Mouse (Mus musculus) left cerebral cortex, adult 18-20 months (tissue): ENCODE measurements around the gene Slc5a5. TPM values are rescaled to one million over a fixed set of nuclear protein-coding genes. Genes with fewer than 3 reads are reported as not detected.

Source experiments
- DNase-seq, 2 experiments: peaks; one replicate each; pipeline ENCODE4 v3.0.0; 2021 to 2022; ENCODE audit warnings: low spot score in 2 of 2, mixed read lengths in 1 of 2
- microRNA-seq, 2 experiments: library from miRNA; unstranded; fragments of <30 nt; microRNA quantifications; one replicate each; pipeline ENCODE4 v1.2.0; 2021
- total RNA-seq, 2 experiments: library from RNA; stranded (reverse); gene quantifications; 2 replicates each; pipeline ENCODE4 v1.2.3; 2021

Gene Slc5a5
- total RNA-seq, 2 experiments from 2014 or later, result 12.8 to 13.0 TPM

DNA sequence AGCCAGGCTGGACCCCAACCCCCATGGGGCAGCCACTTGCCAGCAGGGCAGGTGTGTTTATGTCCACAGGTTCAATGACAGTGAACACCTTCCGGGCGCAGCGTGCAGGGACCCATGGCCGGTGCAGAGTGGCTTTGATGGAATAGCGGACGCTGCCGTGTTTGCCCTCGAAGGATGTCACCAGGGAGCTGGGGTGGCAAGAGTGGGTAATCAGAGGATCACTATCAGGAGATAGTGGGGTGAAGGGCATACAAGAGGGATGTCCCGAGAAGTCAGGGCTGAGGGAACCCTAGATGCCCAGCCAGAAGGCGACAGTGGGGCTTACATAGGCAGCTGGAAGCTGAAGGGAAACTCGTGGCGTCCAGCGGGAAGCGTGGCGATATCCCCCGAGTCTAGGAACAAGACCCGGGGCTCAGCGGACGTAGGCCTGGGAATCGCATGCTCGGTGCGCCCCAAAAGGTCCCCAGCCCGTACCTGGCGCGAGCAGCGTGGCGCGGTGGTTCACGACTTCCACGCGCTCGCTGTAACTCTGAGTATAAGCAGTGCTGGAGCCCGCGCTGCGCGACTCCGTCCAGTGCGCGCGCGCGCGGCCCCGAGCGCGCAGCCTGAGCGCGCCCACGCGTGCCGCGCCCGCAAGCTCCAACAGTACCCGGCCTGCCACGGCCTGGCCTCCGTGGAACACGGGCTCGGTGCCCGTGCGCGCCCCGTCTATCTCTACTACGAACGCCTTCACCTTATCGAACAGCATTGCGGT is 53.7 kb downstream of the Slc5a5 start:
- DNase-seq, result no peak

DNA sequence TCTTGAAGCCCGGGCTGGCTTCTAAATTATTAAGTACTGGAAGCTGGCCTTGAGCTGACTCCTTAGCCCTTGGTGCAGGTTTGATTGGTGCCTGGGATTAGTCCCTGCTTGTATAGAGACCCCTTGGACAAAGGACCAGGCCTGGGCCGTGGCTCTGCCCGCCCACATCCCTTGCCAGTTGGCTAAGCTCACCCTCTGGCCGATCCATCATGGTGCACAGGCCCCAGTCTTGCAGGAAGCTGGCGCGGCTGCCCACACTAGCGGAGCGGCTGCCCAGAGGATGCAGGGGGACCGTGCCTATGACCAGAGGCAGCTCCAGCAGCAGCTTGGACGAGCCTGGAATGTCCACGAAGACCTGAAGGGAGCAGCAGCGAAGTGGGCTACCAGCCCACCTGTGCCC is 55.9 kb downstream of the Slc5a5 start:
- no peak for DNase-seq

DNA sequence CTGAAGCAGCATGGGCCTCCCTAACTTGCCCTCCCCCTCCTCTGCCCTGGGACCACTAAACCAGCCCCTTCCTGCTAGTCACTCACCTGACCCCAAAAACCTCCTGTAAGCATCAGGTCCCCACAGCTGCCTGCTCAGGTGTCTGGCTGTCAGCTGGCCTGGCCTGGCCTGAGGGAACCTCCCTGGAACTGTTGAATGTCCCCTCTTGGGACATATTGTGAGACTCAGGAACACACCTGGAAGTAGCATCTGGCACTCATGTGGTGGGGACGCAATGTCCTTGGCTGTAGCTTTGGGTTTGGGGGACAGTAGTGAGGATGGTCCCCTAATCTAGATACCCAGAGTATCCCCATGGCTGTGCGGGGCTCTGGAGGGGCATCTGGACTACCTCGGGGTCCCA is 58.5 kb downstream of the Slc5a5 start:
- no peak for DNase-seq

DNA sequence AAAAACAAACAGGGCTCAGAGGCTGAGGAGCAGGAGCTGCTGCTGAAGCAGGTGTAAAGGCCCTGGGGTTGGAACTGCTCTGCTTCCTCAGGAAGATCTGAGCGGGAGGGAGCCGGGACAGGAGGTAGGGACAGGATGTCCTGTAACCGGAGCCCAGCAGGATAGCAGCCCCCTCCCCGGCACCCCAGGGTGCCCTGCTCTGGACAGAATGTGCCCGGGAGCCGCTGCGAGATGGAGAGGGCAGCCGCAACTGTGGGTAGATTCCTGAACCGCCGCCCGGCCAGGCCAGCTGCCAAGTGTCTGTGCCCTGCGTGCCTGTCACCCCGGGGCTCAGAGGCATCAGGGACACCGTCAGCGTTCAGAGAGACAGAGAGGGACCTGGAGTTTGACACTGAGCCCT is 59.0 kb downstream of the Slc5a5 start:
- peak; percentile 52 to 59 for DNase-seq

DNA sequence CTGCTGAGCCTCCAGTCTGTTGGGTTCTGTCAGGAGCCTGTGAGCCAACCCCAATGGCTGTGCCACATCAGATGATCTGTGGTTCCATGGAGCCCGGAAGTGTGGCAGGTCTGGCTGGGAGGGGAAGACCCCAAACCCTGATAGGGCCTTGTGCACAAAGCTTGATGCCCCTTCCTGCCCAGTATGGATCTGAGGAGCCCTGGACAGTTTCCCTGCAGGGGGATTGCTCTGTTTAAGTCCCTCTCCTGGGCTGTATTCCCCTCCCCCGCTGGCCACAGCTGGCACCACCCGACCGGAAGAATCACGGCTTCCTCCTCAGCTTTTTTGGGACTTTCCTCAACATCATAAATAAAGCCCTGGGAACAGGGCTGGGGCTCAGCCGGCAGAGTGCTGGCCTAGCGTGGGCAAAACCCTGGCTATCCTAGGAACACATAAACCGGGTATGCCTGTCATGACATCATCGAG is 59.5 kb downstream of the Slc5a5 start:
- DNase-seq, result no peak

Small RNAs within 50 kb of the gene (microRNA-seq; reads per million reads assigned to microRNA genes)
- 2.7 to 5.0 reads per million in 2 experiments for gene Mir1969
- 0.99 to 1.5 reads per million in 2 experiments for gene Mir7067

Other genes with a start within 250 kb of the Slc5a5 start
- gene Pgpep1, start 232.4 kb downstream of the Slc5a5 start, total RNA-seq, result 10 to 100 TPM; 11.6 to 17.9 TPM
- 10 to 100 TPM; 65.0 to 70.9 TPM for gene Lsm4, start 219.5 kb downstream of the Slc5a5 start, total RNA-seq
- 100 to 1,000 TPM; 221 to 289 TPM for gene Jund, start 193.8 kb downstream of the Slc5a5 start, total RNA-seq
- gene Iqcn, start 189.3 kb downstream of the Slc5a5 start, total RNA-seq, result under 1 TPM; 0.09 to 0.16 TPM
- not detected for gene Gm3336, start 174.2 kb downstream of the Slc5a5 start, total RNA-seq
- gene Pde4c, start 169.0 kb downstream of the Slc5a5 start, total RNA-seq, result 1 to 10 TPM; 1.6 to 3.4 TPM
- gene Rab3a, start 138.1 kb downstream of the Slc5a5 start, total RNA-seq, result 100 to 1,000 TPM; 870 to 892 TPM
- 10 to 100 TPM; 31.3 to 31.4 TPM for gene Mpv17l2, start 131.8 kb downstream of the Slc5a5 start, total RNA-seq
- gene Pik3r2, start 116.0 kb downstream of the Slc5a5 start, total RNA-seq, result 100 to 1,000 TPM; 150 to 153 TPM
- 100 to 1,000 TPM; 317 to 334 TPM for gene Mast3, start 87.7 kb downstream of the Slc5a5 start, total RNA-seq
- under 1 TPM; 0.63 to 0.77 TPM for gene Il12rb1, start 84.3 kb downstream of the Slc5a5 start, total RNA-seq
- 10 to 100 TPM; 12.0 to 13.3 TPM for gene Arrdc2, start 53.0 kb downstream of the Slc5a5 start, total RNA-seq
- gene Kcnn1, start 29.5 kb downstream of the Slc5a5 start, total RNA-seq, result 10 to 100 TPM; 17.4 to 19.3 TPM
- gene Ccdc124, start 18.8 kb downstream of the Slc5a5 start, total RNA-seq, result 100 to 1,000 TPM; 101 to 102 TPM
- gene Rpl18a, start 4.7 kb upstream of the Slc5a5 start, total RNA-seq, result 100 to 1,000 TPM; 682 to 726 TPM
- gene Map1s, start 13.2 kb upstream of the Slc5a5 start, total RNA-seq, result 10 to 100 TPM; 87.1 to 98.0 TPM